Mouse (Mus musculus): ENCODE data around the gene Cpeb2. TPM values are rescaled to one million over a fixed set of nuclear protein-coding genes. Genes with fewer than 3 reads are reported as not detected.

Gene Cpeb2
- 54.3 and 70.5 TPM in 2 replicates for total RNA-seq (2023)

DNA sequence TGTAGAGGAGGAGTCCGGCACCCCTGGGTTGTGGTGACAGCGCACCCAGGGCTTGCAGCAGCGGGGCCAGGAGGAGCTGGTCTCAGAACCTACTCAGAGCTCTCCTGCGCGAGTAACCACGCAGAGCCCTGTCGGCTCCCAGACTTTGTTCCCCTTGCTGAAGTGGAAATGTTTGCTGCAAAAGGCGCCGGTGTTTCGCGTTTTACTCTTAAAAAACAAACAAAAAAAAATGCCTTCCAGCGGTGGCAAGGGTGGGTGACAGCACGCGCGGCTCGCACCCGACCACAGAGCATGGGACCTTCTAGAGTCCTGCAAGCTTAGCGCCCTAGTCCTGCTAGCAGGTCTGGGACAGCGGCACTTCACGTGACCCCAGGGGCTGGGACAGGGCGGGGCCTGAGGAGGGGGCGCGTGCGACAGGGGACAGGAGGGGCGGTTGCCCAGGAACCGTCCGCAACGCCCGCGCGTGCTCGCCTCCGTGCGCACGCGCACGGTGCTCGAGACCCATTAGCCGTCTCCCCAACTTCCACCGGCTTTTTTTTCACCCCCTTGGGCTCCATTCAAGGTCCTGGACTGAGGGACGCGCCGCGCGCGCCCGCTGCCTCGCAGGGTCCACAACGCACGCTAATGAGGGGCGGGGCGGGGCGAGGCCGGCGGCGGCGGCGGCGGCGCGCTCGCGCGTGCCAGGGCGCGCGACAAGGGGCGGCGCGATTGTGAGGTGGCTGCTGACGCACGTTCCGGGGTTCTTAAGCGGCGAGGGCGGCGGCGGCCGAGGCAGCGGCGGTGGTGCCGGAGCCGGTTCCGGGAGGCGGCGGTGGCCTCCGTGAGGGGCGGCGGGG, at the start of gene Cpeb2:
Gene Cpeb2, plus strand, starts transcription at position 691 of the 836 bp plus-strand sequence.

Measured in neutrophil, adult 65 days (primary cell).